Mouse (Mus musculus) limb, embryonic 14.5 days (tissue): ENCODE results near the gene Ppy. TPM values are rescaled to one million over a fixed set of nuclear protein-coding genes. Genes with fewer than 3 reads are reported as not detected.

Experiments
- ATAC-seq: fragments of 200-750 bp; cut with Nextera tagmentation; 2 replicates; pipeline ENCODE4 v1.8.0; 2017; ENCODE audit warnings: low read depth, moderate number of reproducible peaks, moderate TSS enrichment; ENCODE audit not compliant: low FRiP score
- DNase-seq: peaks from one replicate; pipeline ENCODE4 v3.0.0-alpha.2; 2015; ENCODE audit warnings: low spot score
- H3K27ac ChIP-seq: fragments of 300-500 bp; sonication (generic); replicated peaks from 2 replicates; pipeline ENCODE4 v1.5.1; 2014; ENCODE audit warnings: low read depth, mild to moderate bottlenecking, low read length, moderate library complexity, mixed read lengths
- H3K27me3 ChIP-seq: fragments of 300-500 bp; sonication (generic); 2 replicates; pipeline ENCODE4 v1.6.1; 2014; ENCODE audit warnings: low read length, mixed read lengths; ENCODE audit not compliant: control insufficient read depth, insufficient read depth
- H3K36me3 ChIP-seq: fragments of 300-500 bp; sonication (generic); 2 replicates; pipeline ENCODE4 v1.6.1; 2014; ENCODE audit warnings: mild to moderate bottlenecking, low read length, moderate library complexity, mixed read lengths; ENCODE audit not compliant: control insufficient read depth, insufficient read depth
- H3K4me1 ChIP-seq: fragments of 300-500 bp; sonication (generic); 2 replicates; pipeline ENCODE4 v1.6.1; 2014; ENCODE audit warnings: antibody characterized with exemption, low read length, mixed read lengths; ENCODE audit not compliant: control insufficient read depth, insufficient read depth
- H3K4me2 ChIP-seq: fragments of 300-500 bp; sonication (generic); replicated peaks from 2 replicates; pipeline ENCODE4 v1.6.1; 2014; ENCODE audit warnings: low read depth, mild to moderate bottlenecking, low read length, moderate library complexity; ENCODE audit not compliant: severe bottlenecking
- H3K4me3 ChIP-seq: fragments of 300-500 bp; sonication (generic); replicated peaks from 2 replicates; pipeline ENCODE4 v1.5.1; 2014; ENCODE audit warnings: low read length
- H3K9ac ChIP-seq: fragments of 300-500 bp; sonication (generic); 2 replicates; pipeline ENCODE4 v1.6.1; 2014; ENCODE audit warnings: mild to moderate bottlenecking, low read depth, low read length, moderate library complexity; ENCODE audit not compliant: severe bottlenecking
- H3K9me3 ChIP-seq: fragments of 300-500 bp; sonication (generic); 2 replicates; pipeline ENCODE4 v1.6.1; 2016; ENCODE audit warnings: low read length; ENCODE audit not compliant: control insufficient read depth
- POLR2A ChIP-seq: fragments of 200-500 bp; IDR thresholded peaks from 2 replicates; pipeline ENCODE4 v1.8.0; 2012; ENCODE audit warnings: inconsistent platforms, mild to moderate bottlenecking, moderate library complexity, borderline replicate concordance; ENCODE audit not compliant: insufficient read depth, insufficient read length; ENCODE audit errors: extremely low read depth
- WGBS: fragments of 180-500 bp; shearing (Covaris S2); extraction: QIAGEN DNeasy Blood & Tissue Kit; methylation state at CpG from one replicate; pipeline ENCODE4 v1.1.7; 2014; 5-methylcytosine and 5-hydroxymethylcytosine counted together
- polyA plus RNA-seq, 2 experiments: library from polyadenylated mRNA; depleted of rRNA in 1 of 2; stranded (reverse) in 1 of 2; unstranded in 1 of 2; fragments of >200 nt; fragmentation: Nextera tagmentation in 1 of 2; extraction: Ambion mirVana in 1 of 2; gene quantifications; 2 replicates each; pipeline versions ENCODE4 v1.2.1 to v1.2.3; 2012 to 2014

Gene Ppy
- not detected in 2 replicates for polyA plus RNA-seq (2012; rRNA removed)
- not detected in 2 replicates for polyA plus RNA-seq (2014; fragmentation: Nextera tagmentation; extraction: Ambion mirVana)

GRCm38 (mm10) chr11:102101219-102101618, at the start of gene Ppy:
Gene Ppy (minus strand): TSS chr11:102101319.
- 0 out of 2 replicates have a peak, but pooled peaks cover 2% of the 10 kb centered on the region for H3K4me1 ChIP-seq
- ATAC-seq (no peak), DNase-seq (no peak)
- no peaks in the 10 kb centered on the region for H3K9me3 ChIP-seq
- H3K36me3 ChIP-seq = no peaks in the 10 kb centered on the region
- H3K9ac ChIP-seq = no peak within 1 kb of the TSS
- no peak for TF ChIP-seq POLR2A
- no peak within 1 kb of the TSS for H3K27ac ChIP-seq
- no peak within 1 kb of the TSS for H3K4me3 ChIP-seq
- H3K4me2 ChIP-seq = no peak within 1 kb of the TSS
- H3K27me3 ChIP-seq = peaks cover 22% of the 10 kb centered on the region
- WGBS = 80% methylated on average over 4 of the region's 4 CpGs

GRCm38 (mm10) chr11:102147213-102147989, 46.3 kb upstream of the Ppy start:
- WGBS = 10% methylated on average over 34 of the region's 34 CpGs

GRCm38 (mm10) chr11:102146531-102146930, 45.4 kb upstream of the Ppy start:
- ATAC-seq (no peak), DNase-seq (no peak)
- Histone ChIP-seq H3K36me3 (no peaks in the 10 kb centered on the region), H3K27ac (no peak overlapping the region), H3K4me1 (peaks cover 12% of the 10 kb centered on the region), H3K9ac (no peak overlapping the region), H3K27me3 (peaks cover 58% of the 10 kb centered on the region), H3K9me3 (no peaks in the 10 kb centered on the region), H3K4me3 (no peak overlapping the region), H3K4me2 (no peak overlapping the region)
- TF ChIP-seq POLR2A = no peak
- 10% methylated on average over 17 of the region's 17 CpGs for WGBS

More at GRCm38 (mm10) chr11:102147213-102147989, 46.3 kb upstream of the Ppy start:
- no peak for TF ChIP-seq POLR2A
- Histone ChIP-seq H3K27me3 (peaks cover 58% of the 10 kb centered on the region), H3K4me1 (peaks cover 12% of the 10 kb centered on the region), H3K27ac (no peak overlapping the region), H3K9ac (no peak overlapping the region), H3K4me2 (peak overlapping the region; percentile 19; the same call in 1 of the 2 replicates), H3K4me3 (peak overlapping the region; percentile 11; the same call in 1 of the 2 replicates), H3K36me3 (peaks cover 3% of the 10 kb centered on the region; the same call in 1 of the 2 replicates), H3K9me3 (no peaks in the 10 kb centered on the region)
- DNase-seq (no peak), ATAC-seq (no peak)

- WGBS = 3% methylated on average over 16 of the region's 16 CpGs
- Histone ChIP-seq H3K9ac (no peak overlapping the region), H3K4me2 (peak overlapping the region; percentile 48; the same call in 1 of the 2 replicates), H3K4me3 (peak overlapping the region; percentile 31), H3K27me3 (peaks cover 58% of the 10 kb centered on the region), H3K27ac (no peak overlapping the region), H3K4me1 (peaks cover 12% of the 10 kb centered on the region), H3K9me3 (no peaks in the 10 kb centered on the region), H3K36me3 (no peaks in the 10 kb centered on the region)
- no peak for DNase-seq
- TF ChIP-seq POLR2A = no peak
- no peak for ATAC-seq
Observed at GRCm38 (mm10) chr11:102146005-102146404, 44.9 kb upstream of the Ppy start.

GRCm38 (mm10) chr11:102145471-102146001, 44.4 kb upstream of the Ppy start, which contains the start of gene Nags:
Gene Nags (plus strand): TSS chr11:102145513.
- TF ChIP-seq POLR2A = no peak
- no peak within 1 kb of the TSS for H3K27ac ChIP-seq
- peaks cover 12% of the 10 kb centered on the region for H3K4me1 ChIP-seq
- no peaks in the 10 kb centered on the region for H3K9me3 ChIP-seq
- peaks cover 58% of the 10 kb centered on the region for H3K27me3 ChIP-seq
- ATAC-seq (0 out of 2 replicates have a peak, but pooled peaks have one; percentile 17), DNase-seq (no peak)
- peak within 1 kb of the TSS; percentile 48 for H3K4me2 ChIP-seq
- under 1% methylated on average over 45 of the region's 50 CpGs for WGBS
- peak within 1 kb of the TSS; percentile 44; the same call in 1 of the 2 replicates for H3K9ac ChIP-seq
- H3K4me3 ChIP-seq = peak within 1 kb of the TSS; percentile 31
- H3K36me3 ChIP-seq = no peaks in the 10 kb centered on the region
